ENCODE assay signal across 8 mouse cellular contexts in genomic region chrX:169987368-169987837, GRCm38 (mm10). TPM values are rescaled to one million over a fixed set of nuclear protein-coding genes. Genes with fewer than 3 reads are reported as not detected.
A peak's percentile ranks its signal among the peaks of the same experiment; 100 is the strongest.
DNase-seq lines count a peak whose midpoint lies in the region; ATAC-seq and TF ChIP-seq lines count a peak whose summit lies in the region.
"Not testable (repeated sequence)": the region's sequence is repeated elsewhere in the genome, so short reads cannot be mapped to it uniquely, and the experiment has no call there.

No protein-coding gene starts in this region.

- peak overlapping the region; percentile 44; the same call in 1 of the 2 replicates for H3K4me3 ChIP-seq in G1E (ENCODE audit: low read depth, low read length)
- not testable (repeated sequence) for H3K4me3 ChIP-seq in forebrain, postnatal 0 days (ENCODE audit: low read depth, low read length); layer of hippocampus, adult 2 months; neural tube, embryonic 12.5 days

- peak overlapping the region; percentile 25; the same call in 1 of the 2 replicates for H3K4me2 ChIP-seq in forebrain, postnatal 0 days (ENCODE audit: low read depth)
- not testable (repeated sequence) for H3K4me2 ChIP-seq in neural tube, embryonic 12.5 days (replicated peaks)

- ATAC-seq in G1E (ENCODE audit: extremely low read depth, insufficient number of reproducible peaks, low FRiP score, poor library complexity, severe bottlenecking): not testable (repeated sequence)
- peak; percentile 3; the same call in 1 of the 2 replicates for ATAC-seq in forebrain, postnatal 0 days
- peak; percentile 11 for ATAC-seq in neural tube, embryonic 12.5 days (ENCODE audit: low FRiP score, low read depth)

- not testable (repeated sequence) for H3K9ac ChIP-seq in forebrain, postnatal 0 days; neural tube, embryonic 12.5 days

- 76% methylated on average over 28 of the region's 28 CpGs for WGBS in forebrain, postnatal 0 days
- WGBS in neural tube, embryonic 12.5 days: 88% methylated on average over 28 of the region's 28 CpGs

- DNase-seq in G1E (ENCODE audit: low spot score); layer of hippocampus, adult 2 months (ENCODE audit: low spot score in 2 of 2): not testable (repeated sequence)
- peak; percentile 75 for DNase-seq in cerebellum, adult 9-10 months
- DNase-seq in forebrain, postnatal 0 days: peak; percentile 60
- peak; percentile 66 for DNase-seq in heart, postnatal 4 days
- DNase-seq in lung, adult 18-20 months: peak; percentile 63 to 64
- peak; percentile 67 to 75 for DNase-seq in thymus, postnatal 10 days (ENCODE audit: low spot score in 2 of 2)

- not testable (repeated sequence) for TF ChIP-seq CTCF in G1E (IDR thresholded peaks at IDR 0.05; ENCODE audit: low read depth, low read length); forebrain, postnatal 0 days (IDR thresholded peaks at IDR 0.05; ENCODE audit: low read depth); layer of hippocampus, adult 2 months (conservative IDR thresholded peaks at IDR 0.05)

- not testable (repeated sequence) for H3K36me3 ChIP-seq in G1E (replicated peaks)
- peaks cover 16% of the 10 kb centered on the region for H3K36me3 ChIP-seq in forebrain, postnatal 0 days (ENCODE audit: insufficient read depth)
- H3K36me3 ChIP-seq in neural tube, embryonic 12.5 days: peaks cover 59% of the 10 kb centered on the region

- peaks cover 17% of the 10 kb centered on the region for H3K4me1 ChIP-seq in G1E (ENCODE audit: insufficient read depth, low read depth, low read length)
- H3K4me1 ChIP-seq in forebrain, postnatal 0 days (ENCODE audit: insufficient read depth); neural tube, embryonic 12.5 days: not testable (repeated sequence)

- H3K9me3 ChIP-seq in G1E (replicated peaks): peaks cover 17% of the 10 kb centered on the region
- peaks cover 27% of the 10 kb centered on the region for H3K9me3 ChIP-seq in forebrain, postnatal 0 days (ENCODE audit: low read length)
- peaks cover 63% of the 10 kb centered on the region for H3K9me3 ChIP-seq in neural tube, embryonic 12.5 days

- not testable (repeated sequence) for H3K27me3 ChIP-seq in G1E (ENCODE audit: insufficient read depth, low read length); forebrain, postnatal 0 days (ENCODE audit: insufficient read depth, low read length); neural tube, embryonic 12.5 days (replicated peaks)

- not testable (repeated sequence) for H3K27ac ChIP-seq in forebrain, postnatal 0 days (ENCODE audit: low read depth, low read length); neural tube, embryonic 12.5 days
- peak overlapping the region; percentile 1; the same call in 1 of the 2 replicates for H3K27ac ChIP-seq in layer of hippocampus, adult 2 months

RNA-seq across cellular contexts. Expression of gene Gm21887, which starts 22.1 kb away (rescaled TPM):
- total RNA-seq in G1E (2014; fragmentation: Nextera tagmentation) (163 and 204 TPM in 2 replicates), G1E (2017) (35.4 and 44.4 TPM in 2 replicates)
- polyA plus RNA-seq in G1E (2012): 300 and 429 TPM in 2 replicates
- 12.1 and 39.7 TPM in 2 replicates for total RNA-seq in forebrain, postnatal 0 days (2014; rRNA removed)
- polyA plus RNA-seq in forebrain, postnatal 0 days (2015; fragmentation: Nextera tagmentation; extraction: Ambion mirVana): 156 and 231 TPM in 2 replicates
- total RNA-seq in heart, postnatal 4 days (2021): 100 to 1,000 TPM in 1 of 2 experiments, 10 to 100 TPM in 1; 99.1 to 109 TPM
- total RNA-seq in layer of hippocampus, adult 2 months (2021): 100 to 1,000 TPM; 208 to 264 TPM
- polyA plus RNA-seq in neural tube, embryonic 12.5 days (2016; fragmentation: Nextera tagmentation; extraction: Ambion mirVana): 240 and 361 TPM in 2 replicates
